Mouse (Mus musculus): Measurements from ENCODE around the gene H6pd.

The H6pd gene

GRCm38 (mm10) chr4:149942831-149943741, 65.7 kb downstream of the H6pd start:
- DNase-seq (ENCODE audit: low spot score in 2 of 2), result no peak

DNA sequence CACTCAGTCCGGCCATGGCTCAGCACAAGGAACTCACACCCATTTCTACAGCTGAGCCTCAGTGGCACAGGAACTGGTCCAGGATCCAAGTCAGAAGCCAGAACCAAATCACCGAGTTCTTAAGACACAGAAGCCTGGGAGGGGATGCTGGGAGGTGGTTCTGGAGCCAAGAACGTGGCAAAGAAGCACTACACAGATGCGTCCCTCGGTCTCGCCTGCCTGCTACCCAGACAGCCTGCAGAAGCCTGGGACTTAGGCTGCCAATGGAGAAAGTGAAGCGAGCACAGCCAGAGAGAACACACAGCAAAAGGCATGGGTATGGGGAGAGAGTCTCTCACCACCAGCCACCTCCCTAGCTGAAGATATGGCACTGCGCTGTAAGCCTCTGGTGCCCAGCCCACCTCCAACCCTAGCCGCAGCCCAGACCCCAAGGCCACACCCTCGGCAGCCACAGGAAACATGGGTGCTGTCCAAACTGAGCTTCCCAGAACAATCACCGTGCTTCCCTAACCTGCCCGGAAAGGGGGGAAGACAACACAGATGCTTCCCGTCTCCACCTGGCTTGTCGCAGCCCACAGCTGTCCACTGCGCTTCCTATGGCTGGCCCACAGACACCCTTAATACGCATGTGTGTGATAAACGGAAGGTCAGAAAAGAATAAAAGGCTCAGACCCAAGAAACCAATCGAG, 67.6 kb downstream of the H6pd start:
- no peak for DNase-seq (ENCODE audit: low spot score in 2 of 2)

DNA sequence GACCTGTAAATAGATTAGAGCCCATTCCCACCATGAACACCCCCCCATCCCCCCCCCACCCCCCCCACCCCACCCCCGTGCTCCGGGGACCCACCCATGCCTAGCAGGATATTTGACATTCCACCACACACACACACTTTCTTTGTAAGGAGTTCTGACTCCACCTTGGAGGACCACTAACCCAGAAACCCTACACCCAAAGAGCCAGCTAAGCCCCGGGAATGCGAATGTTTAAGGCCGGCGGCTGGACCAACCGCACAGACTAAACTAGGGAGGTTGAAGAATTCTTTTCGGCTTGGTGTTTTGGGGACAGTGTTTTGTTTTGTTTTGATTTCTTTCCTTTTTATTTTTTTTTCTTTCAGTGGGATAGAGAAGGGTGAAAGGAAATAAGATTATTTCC, 70.1 kb downstream of the H6pd start:
- no peak for DNase-seq (ENCODE audit: low spot score in 2 of 2)

DNA sequence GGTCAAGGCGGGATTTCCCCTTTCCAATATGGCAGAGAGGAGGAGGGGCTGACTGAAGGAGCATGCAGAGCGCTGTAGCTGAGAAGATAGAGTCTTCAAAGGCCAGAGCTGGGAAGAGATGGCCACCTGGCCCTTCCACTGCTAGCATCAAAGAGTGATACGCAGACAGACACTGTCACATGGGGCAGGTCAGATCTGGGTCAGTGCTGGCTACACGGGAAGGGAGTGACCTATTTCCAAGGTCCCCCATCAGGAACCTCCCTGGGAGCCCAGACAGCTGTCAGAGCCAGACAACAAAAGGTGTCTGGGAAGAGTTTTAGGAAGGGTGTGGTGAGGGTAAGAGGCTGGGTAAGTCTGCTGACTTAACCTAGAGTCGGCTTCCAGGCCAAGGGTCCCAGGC, 71.9 kb downstream of the H6pd start:
- no peak for DNase-seq (ENCODE audit: low spot score in 2 of 2)

DNA sequence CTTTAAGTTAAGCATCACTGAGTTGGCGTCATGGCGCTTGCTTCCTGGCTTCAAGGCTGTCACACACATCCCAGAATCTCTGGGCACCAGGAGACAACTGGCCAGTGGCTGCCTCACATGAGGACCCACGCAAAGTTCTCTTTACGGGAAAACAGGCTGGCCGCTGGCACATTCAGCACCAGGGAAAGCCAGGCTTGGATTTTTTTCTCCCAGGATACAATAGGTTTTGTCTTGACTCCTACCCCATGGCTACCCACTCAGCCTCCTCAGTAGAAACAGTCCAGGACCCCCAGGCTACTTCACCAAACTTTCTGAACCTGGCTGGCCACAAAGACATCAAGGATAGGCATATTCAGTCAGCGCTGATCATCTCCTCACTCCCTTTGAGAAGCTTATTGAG, 73.4 kb downstream of the H6pd start:
- DNase-seq (ENCODE audit: low spot score in 2 of 2), result no peak

GRCm38 (mm10) chr4:149933519-149934245, 75.1 kb downstream of the H6pd start:
- no peak for DNase-seq (ENCODE audit: low spot score in 2 of 2)

- no peak for DNase-seq (ENCODE audit: low spot score in 2 of 2)
These were observed 75.8 kb downstream of the H6pd start for GRCm38 (mm10) chr4:149933025-149933424.

GRCm38 (mm10) chr4:149932108-149932815, 76.6 kb downstream of the H6pd start:
- no peak for DNase-seq (ENCODE audit: low spot score in 2 of 2)

DNA sequence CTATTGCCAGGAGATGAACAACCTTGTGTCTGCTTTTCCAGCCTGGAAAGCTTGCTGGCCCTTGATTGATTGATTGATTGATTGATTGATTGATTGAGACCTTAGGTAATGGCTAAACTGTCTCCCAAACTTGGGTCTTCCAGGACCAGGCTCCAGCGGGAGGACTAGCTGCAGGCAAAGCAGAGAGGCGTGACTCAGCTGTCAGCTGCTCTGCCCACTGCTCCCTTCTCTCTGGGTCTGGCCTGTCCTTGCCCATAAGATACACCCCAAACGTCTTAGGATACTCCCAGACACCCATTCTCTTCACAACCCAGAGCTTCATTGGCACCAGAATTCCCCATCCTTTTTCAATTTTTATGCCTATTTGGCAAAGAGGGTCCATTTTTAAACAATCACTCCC, 78.1 kb downstream of the H6pd start:
- no peak for DNase-seq (ENCODE audit: low spot score in 2 of 2)

Measured in frontal cortex, postnatal 25 days (tissue).